ENCODE assay signal across 13 mouse cellular contexts in the genomic region with DNA sequence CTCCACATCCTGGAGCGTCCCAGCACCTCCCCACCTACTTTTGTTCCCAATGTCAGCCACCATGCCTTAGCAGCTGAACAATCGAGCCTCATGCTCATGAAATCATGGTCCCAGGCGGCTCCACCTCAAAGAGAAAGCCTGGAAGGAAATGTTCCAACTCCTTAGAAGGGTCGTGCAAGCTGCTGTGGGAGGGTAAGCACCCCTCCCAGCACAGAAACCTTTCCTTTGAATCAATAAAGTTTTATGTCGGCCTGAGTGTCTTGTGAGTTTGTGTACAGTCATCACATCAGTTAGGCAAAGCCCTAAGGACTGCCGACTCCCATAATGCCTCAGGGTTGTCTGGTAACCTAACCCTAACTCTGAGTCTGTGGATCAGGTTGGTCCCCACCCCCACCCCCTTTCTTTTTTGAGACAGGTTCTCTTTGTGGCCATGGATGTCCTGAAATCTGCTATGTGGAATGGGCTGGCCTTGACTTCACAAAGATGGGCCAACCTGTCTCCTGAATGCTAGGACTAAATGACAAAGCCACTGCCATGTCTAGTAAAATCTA. TPM values are rescaled to one million over a fixed set of nuclear protein-coding genes. Genes with fewer than 3 reads are reported as not detected.
DNase-seq lines count a peak whose midpoint lies in the region; ATAC-seq and TF ChIP-seq lines count a peak whose summit lies in the region.
"Had no signal": no experiment of that assay in that cellular context is flagged by ENCODE, and none has a peak within 500 bp of the region (broad histone marks: within the 10 kb centered on the region; RNA-seq: fewer than 3 reads in every experiment).

No protein-coding gene starts in this region.

- WGBS in heart, embryonic 15.5 days = 66% methylated on average over 6 of the region's 6 CpGs
- 50% methylated on average over 6 of the region's 6 CpGs for WGBS in liver, embryonic 12.5 days (ENCODE audit: insufficient replicate concordance)

- H3K27ac ChIP-seq in heart, embryonic 15.5 days = no peak overlapping the region
- H3K27ac ChIP-seq in MEL (ENCODE audit: control insufficient read depth, low read depth, low read length) = peak overlapping the region; percentile 83
- peak overlapping the region; percentile 99 for H3K27ac ChIP-seq in liver, embryonic 12.5 days
- H3K27ac ChIP-seq: embryonic facial prominence, embryonic 12.5 days; forebrain, embryonic 12.5 days; kidney, postnatal 0 days had no signal

- H3K4me1 ChIP-seq in heart, embryonic 15.5 days (replicated peaks) = peaks cover 48% of the 10 kb centered on the region
- peaks cover 94% of the 10 kb centered on the region for H3K4me1 ChIP-seq in E14TG2a.4 (replicated peaks; ENCODE audit: low read depth, low read length)
- H3K4me1 ChIP-seq in MEL (ENCODE audit: control insufficient read depth in 1 of 2, insufficient read depth in 2 of 2, low read length in 2 of 2) = peaks cover 14 to 24% of the 10 kb centered on the region in 2 experiments
- H3K4me1 ChIP-seq in liver, embryonic 12.5 days = peaks cover 76% of the 10 kb centered on the region

- H3K4me3 ChIP-seq in heart, embryonic 15.5 days = no peak overlapping the region
- H3K4me3 ChIP-seq in E14TG2a.4 (replicated peaks; ENCODE audit: low read length) = peak overlapping the region; percentile 74
- peak overlapping the region; percentile 18 to 33 for H3K4me3 ChIP-seq in MEL (ENCODE audit: control insufficient read depth in 1 of 2, insufficient read depth in 1 of 2, low read depth in 2 of 2, low read length in 2 of 2)
- peak overlapping the region; percentile 74 for H3K4me3 ChIP-seq in liver, embryonic 12.5 days

- H3K79me2 ChIP-seq in MEL (ENCODE audit: control insufficient read depth, insufficient read depth, low read length, poor library complexity) = peaks cover 23% of the 10 kb centered on the region

- no peaks in the 10 kb centered on the region for H3K9me3 ChIP-seq in heart, embryonic 15.5 days (replicated peaks)
- H3K9me3 ChIP-seq in E14TG2a.4 (ENCODE audit: low read length) = no peaks in the 10 kb centered on the region
- H3K9me3 ChIP-seq in MEL (replicated peaks; ENCODE audit: insufficient read depth, low read length) = no peaks in the 10 kb centered on the region
- no peaks in the 10 kb centered on the region for H3K9me3 ChIP-seq in liver, embryonic 12.5 days (replicated peaks)
- H3K9me3 ChIP-seq: embryonic facial prominence, embryonic 12.5 days; forebrain, embryonic 12.5 days had no signal

- H3K27me3 ChIP-seq in heart, embryonic 15.5 days = peaks cover 33% of the 10 kb centered on the region
- H3K27me3 ChIP-seq in E14TG2a.4 (ENCODE audit: insufficient read depth, low read length) = peaks cover 19% of the 10 kb centered on the region
- H3K27me3 ChIP-seq in MEL (ENCODE audit: control insufficient read depth in 1 of 2, insufficient read depth in 2 of 2, low read length in 2 of 2) = no peaks in the 10 kb centered on the region
- peaks cover 25% of the 10 kb centered on the region for H3K27me3 ChIP-seq in liver, embryonic 12.5 days (replicated peaks)

- 0 out of 2 replicates have a peak overlapping the region, but pooled peaks have one; percentile 98 for H3K4me2 ChIP-seq in heart, embryonic 15.5 days
- H3K4me2 ChIP-seq in liver, embryonic 12.5 days = peak overlapping the region; percentile 99

- no peak for TF ChIP-seq CTCF in E14TG2a.4 (conservative IDR thresholded peaks at IDR 0.05; ENCODE audit: low read length)
- no peak for TF ChIP-seq CTCF in MEL (IDR thresholded peaks at IDR 0.05 in 2 of 3, conservative IDR thresholded peaks at IDR 0.05 in 1 of 3; ENCODE audit: control insufficient read depth in 1 of 3, insufficient read depth in 1 of 3, low read depth in 2 of 3, low read length in 3 of 3, poor library complexity in 1 of 3, severe bottlenecking in 1 of 3)

- DNase-seq in heart, adult 8-10 months (ENCODE audit: low spot score) = no peak
- DNase-seq in MEL (ENCODE audit: low read depth, low spot score) = peak; percentile 96
- DNase-seq in cerebellum, postnatal 25 days = no peak
- no peak for DNase-seq in adrenal gland, postnatal 4 days (ENCODE audit: low spot score in 2 of 2)

- TF ChIP-seq RAD21 in MEL (IDR thresholded peaks at IDR 0.05; ENCODE audit: low read depth, low read length) = no peak

- ATAC-seq in heart, embryonic 15.5 days (replicated peaks; ENCODE audit: insufficient number of reproducible peaks, insufficient read depth, low FRiP score, low read depth) = no peak
- ATAC-seq in liver, embryonic 12.5 days = no peak

- H3K36me3 ChIP-seq in heart, embryonic 15.5 days = no peaks in the 10 kb centered on the region
- H3K36me3 ChIP-seq in E14TG2a.4 (ENCODE audit: insufficient read depth, low read length) (peaks cover 54% of the 10 kb centered on the region), MEL (ENCODE audit: control insufficient read depth in 1 of 2, insufficient read depth in 2 of 2, low read length in 2 of 2) (peaks cover 0 to 17% of the 10 kb centered on the region in 2 experiments; a peak in 2 of 4 replicates)
- peaks cover 25% of the 10 kb centered on the region for H3K36me3 ChIP-seq in liver, embryonic 12.5 days
- H3K36me3 ChIP-seq: embryonic facial prominence, embryonic 12.5 days; forebrain, embryonic 12.5 days had no signal

- TF ChIP-seq POLR2A in MEL (IDR thresholded peaks at IDR 0.05; ENCODE audit: control insufficient read depth in 1 of 2, insufficient read depth in 1 of 2, low read depth in 1 of 2, low read length in 2 of 2, poor library complexity in 1 of 2) = no peak

- no peak for TF ChIP-seq EP300 in MEL (IDR thresholded peaks at IDR 0.05; ENCODE audit: low read depth in 1 of 2, low read length in 2 of 2)

- H3K9ac ChIP-seq in heart, embryonic 15.5 days = no peak overlapping the region
- peak overlapping the region; percentile 56 for H3K9ac ChIP-seq in MEL (ENCODE audit: control insufficient read depth, low read depth, low read length, poor library complexity, severe bottlenecking)
- peak overlapping the region; percentile 86 for H3K9ac ChIP-seq in liver, embryonic 12.5 days

TF ChIP-seq in MEL, 35 proteins besides CTCF, POLR2A, EP300 and RAD21 (continues in another document):
- TF ChIP-seq RCOR1 (IDR thresholded peaks at IDR 0.05; ENCODE audit: low read depth, low read length) (no peak), MXI1 (IDR thresholded peaks at IDR 0.05; ENCODE audit: low read depth, low read length) (no peak), USF2 (IDR thresholded peaks at IDR 0.05; ENCODE audit: borderline replicate concordance in 1 of 2, insufficient read depth in 1 of 2, low read depth in 1 of 2, low read length in 2 of 2) (no peak), MAZ (IDR thresholded peaks at IDR 0.05; ENCODE audit: low read depth, low read length) (no peak), MYB (IDR thresholded peaks at IDR 0.05; ENCODE audit: low read depth, low read length) (no peak), NELFE (IDR thresholded peaks at IDR 0.05; ENCODE audit: low read depth, low read length) (no peak), NRF1 (IDR thresholded peaks at IDR 0.05; ENCODE audit: insufficient read depth, low read depth, low read length, poor library complexity, severe bottlenecking) (no peak), MAX (IDR thresholded peaks at IDR 0.05; ENCODE audit: low read length) (no peak)

RNA-seq across cellular contexts. Expression of gene Icam4, which starts 0.5 kb away (rescaled TPM):
- 1.9 and 2.8 TPM in 2 replicates for polyA plus RNA-seq in heart, embryonic 15.5 days (2015; fragmentation: Nextera tagmentation; extraction: Ambion mirVana)
- 1 to 10 TPM in 1 of 4 experiments, under 1 TPM in 3; 0.27 to 1.9 (median 0.74) TPM for total RNA-seq in heart, adult 8-10 months (2022)
- total RNA-seq in MEL (2012; rRNA removed) = 259 and 260 TPM in 2 replicates
- 100 to 1,000 TPM; 193 to 268 TPM for polyA plus RNA-seq in MEL (2012; ENCODE audit: insufficient read depth in 1 of 2, insufficient read length in 2 of 2, low read depth in 1 of 2, low replicate concordance in 2 of 2, missing spikeins in 1 of 2)
- 231 and 238 TPM in 2 replicates for polyA plus RNA-seq in liver, embryonic 12.5 days (2016; fragmentation: Nextera tagmentation; extraction: Ambion mirVana)
- 1 to 10 TPM; 3.8 to 4.5 TPM for total RNA-seq in adrenal gland, postnatal 4 days (2021)
- polyA plus RNA-seq: midbrain, embryonic 14.5 days had no signal

RNA-seq across cellular contexts. Expression of gene Icam5, which starts 3.2 kb away (rescaled TPM):
- polyA plus RNA-seq in heart, embryonic 15.5 days (2015; fragmentation: Nextera tagmentation; extraction: Ambion mirVana) = 0.04 and 0.13 TPM in 2 replicates
- under 1 TPM in 1 of 4 experiments, not detected in 3; 0.12 TPM for total RNA-seq in heart, adult 8-10 months (2022)
- 4.8 TPM in 2 replicates for total RNA-seq in MEL (2012; rRNA removed)
- 1 to 10 TPM in 1 of 2 experiments, not detected in 1; 9.5 TPM for polyA plus RNA-seq in MEL (2012; ENCODE audit: insufficient read depth in 1 of 2, insufficient read length in 2 of 2, low read depth in 1 of 2, low replicate concordance in 2 of 2, missing spikeins in 1 of 2)
- polyA plus RNA-seq in liver, embryonic 12.5 days (2016; fragmentation: Nextera tagmentation; extraction: Ambion mirVana) = 0.42 and 0.45 TPM in 2 replicates
- 1 to 10 TPM in 1 of 2 experiments, under 1 TPM in 1; 0.81 to 1.3 TPM for total RNA-seq in adrenal gland, postnatal 4 days (2021)
- total RNA-seq: gastrocnemius, adult 2 months had no signal

RNA-seq across cellular contexts. Expression of gene Icam1, which starts 12.8 kb away (rescaled TPM):
- polyA plus RNA-seq in heart, embryonic 15.5 days (2015; fragmentation: Nextera tagmentation; extraction: Ambion mirVana) = 13.2 and 24.9 TPM in 2 replicates
- 10 to 100 TPM in 2 of 4 experiments, 1 to 10 TPM in 2; 7.5 to 11.3 (median 9.9) TPM for total RNA-seq in heart, adult 8-10 months (2022)
- total RNA-seq in MEL (2012; rRNA removed) = 24.4 and 26.0 TPM in 2 replicates
- polyA plus RNA-seq in MEL (2012; ENCODE audit: insufficient read depth in 1 of 2, insufficient read length in 2 of 2, low read depth in 1 of 2, low replicate concordance in 2 of 2, missing spikeins in 1 of 2) = 10 to 100 TPM in 1 of 2 experiments, not detected in 1; 31.0 TPM
- polyA plus RNA-seq in liver, embryonic 12.5 days (2016; fragmentation: Nextera tagmentation; extraction: Ambion mirVana) = 9.9 TPM in 2 replicates
- 10 to 100 TPM in 1 of 2 experiments, 1 to 10 TPM in 1; 10.0 to 11.7 TPM for total RNA-seq in adrenal gland, postnatal 4 days (2021)

RNA-seq across cellular contexts. Expression of gene Mrpl4, which starts 26.1 kb away (rescaled TPM):
- polyA plus RNA-seq in heart, embryonic 15.5 days (2015; fragmentation: Nextera tagmentation; extraction: Ambion mirVana) = 136 and 147 TPM in 2 replicates
- total RNA-seq in heart, adult 8-10 months (2022) = 100 to 1,000 TPM; 135 to 142 (median 136) TPM
- total RNA-seq in MEL (2012; rRNA removed) = 280 and 282 TPM in 2 replicates
- polyA plus RNA-seq in MEL (2012; ENCODE audit: insufficient read depth in 1 of 2, insufficient read length in 2 of 2, low read depth in 1 of 2, low replicate concordance in 2 of 2, missing spikeins in 1 of 2) = 100 to 1,000 TPM in 1 of 2 experiments, not detected in 1; 474 TPM
- polyA plus RNA-seq in liver, embryonic 12.5 days (2016; fragmentation: Nextera tagmentation; extraction: Ambion mirVana) = 89.3 and 91.4 TPM in 2 replicates
- total RNA-seq in adrenal gland, postnatal 4 days (2021) = 10 to 100 TPM; 96.9 to 97.0 TPM

RNA-seq across cellular contexts. Expression of gene Zglp1, which starts 38.3 kb away (rescaled TPM):
- polyA plus RNA-seq in heart, embryonic 15.5 days (2015; fragmentation: Nextera tagmentation; extraction: Ambion mirVana) = 0.42 TPM in 1 of 2 replicates, not detected in the other
- not detected for total RNA-seq in heart, adult 8-10 months (2022)
- 1.1 and 1.5 TPM in 2 replicates for total RNA-seq in MEL (2012; rRNA removed)
- 1 to 10 TPM in 1 of 2 experiments, not detected in 1; 8.0 TPM for polyA plus RNA-seq in MEL (2012; ENCODE audit: insufficient read depth in 1 of 2, insufficient read length in 2 of 2, low read depth in 1 of 2, low replicate concordance in 2 of 2, missing spikeins in 1 of 2)
- polyA plus RNA-seq in liver, embryonic 12.5 days (2016; fragmentation: Nextera tagmentation; extraction: Ambion mirVana) = 0.62 TPM in 1 of 2 replicates, not detected in the other
- total RNA-seq in adrenal gland, postnatal 4 days (2021) = not detected
- total RNA-seq: adrenal gland, adult 2 months; gastrocnemius, adult 2 months had no signal
- polyA plus RNA-seq: adrenal gland, adult 2 months had no signal

Comparison
In these comparisons a context has a peak if more than half of its experiments do, and no peak if none do; other contexts are left out.
1. RNA of gene Icam4, which starts 0.5 kb away (total RNA-seq): 259 to 260 TPM in MEL; 3.8 to 4.5 TPM in adrenal gland, postnatal 4 days and 0.27 to 1.9 TPM in heart, adult 8-10 months; every median in the first group is over 10 times any median in the second.